Mouse (Mus musculus) c-Kit-positive CD71-positive TER-119-negative erythroid progenitor cells, embryonic 14.5 days (primary cell): ENCODE measurements around the gene Smtnl2.

ENCODE experiments used
- DNase-seq: peaks from one replicate; pipeline ENCODE4 v3.0.0-alpha.2; 2013; ENCODE audit warnings: low read depth

The Smtnl2 gene

DNA sequence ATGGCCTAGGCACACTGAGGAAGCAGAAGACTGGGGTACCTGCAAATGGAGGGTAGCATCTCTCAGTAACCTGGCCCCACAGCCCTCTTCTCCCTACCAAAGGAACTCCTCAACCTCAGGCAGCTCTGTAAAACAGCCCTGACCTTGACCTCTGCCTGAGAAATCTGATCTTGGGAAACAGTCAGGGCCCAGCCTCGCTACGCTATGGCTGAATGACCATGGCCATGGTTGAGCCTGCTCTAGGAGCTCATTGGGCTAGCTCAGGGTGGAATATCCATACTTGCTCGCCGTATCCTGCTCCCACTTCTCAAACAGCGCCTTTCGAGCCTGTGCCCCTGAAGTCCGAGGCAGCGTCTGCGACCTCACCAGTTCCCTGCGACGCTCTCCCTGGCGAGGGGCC lies 10.4 kb downstream of the Smtnl2 start:
- DNase-seq: no peak

DNA sequence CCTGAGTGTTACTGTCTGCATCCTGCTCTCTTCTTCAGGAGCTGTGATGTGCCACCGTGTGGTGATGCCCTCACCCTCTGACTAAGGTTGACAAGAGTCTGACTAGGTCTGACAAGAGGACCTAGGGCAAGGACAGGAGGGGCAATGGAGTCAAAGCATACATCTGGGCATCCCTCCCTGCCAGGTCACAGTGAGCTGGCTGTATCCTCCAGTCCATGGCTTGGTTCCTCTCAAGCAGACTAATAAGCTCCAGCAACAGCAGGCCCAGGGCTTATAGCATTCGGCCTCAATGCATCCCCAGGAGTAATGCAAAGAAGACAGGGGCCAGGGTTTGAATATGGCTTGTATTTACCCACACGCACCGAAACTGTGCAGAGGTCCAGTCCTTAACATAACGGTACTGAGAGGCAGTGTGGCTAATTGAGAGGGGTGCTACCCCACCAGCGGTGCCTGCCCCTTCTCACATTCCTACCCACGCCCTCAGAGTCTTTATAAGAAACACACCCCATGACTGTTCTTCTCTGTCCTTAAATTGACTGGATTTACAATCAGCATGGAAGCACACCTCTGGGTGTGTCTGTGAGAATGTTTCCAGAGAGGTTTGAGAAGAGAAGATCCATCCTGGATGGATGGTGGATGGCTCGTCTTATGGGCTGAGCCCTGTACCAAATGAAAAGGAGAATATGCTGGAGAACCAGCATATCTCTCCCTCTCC lies 13.5 kb downstream of the Smtnl2 start:
- no peak for DNase-seq

DNA sequence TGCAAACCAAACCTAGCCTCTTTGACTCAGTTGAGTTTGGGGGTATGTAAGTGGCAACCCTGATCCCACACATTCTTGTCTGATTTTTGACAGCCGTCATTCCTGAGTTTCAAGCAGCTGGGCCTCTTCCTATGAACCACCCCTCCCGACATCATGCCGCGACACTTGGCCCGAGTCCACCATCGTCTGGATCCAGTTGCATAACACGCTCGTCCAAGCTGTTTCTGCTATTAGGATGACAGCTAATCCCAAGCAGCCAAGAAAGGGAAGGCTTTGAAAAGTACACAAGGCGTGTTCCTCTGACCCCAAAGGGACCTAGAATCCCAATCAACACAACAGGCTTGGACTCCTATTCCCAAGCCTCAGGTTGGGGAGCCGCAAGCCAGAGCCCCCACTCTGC lies 14.4 kb downstream of the Smtnl2 start:
- no peak for DNase-seq

DNA sequence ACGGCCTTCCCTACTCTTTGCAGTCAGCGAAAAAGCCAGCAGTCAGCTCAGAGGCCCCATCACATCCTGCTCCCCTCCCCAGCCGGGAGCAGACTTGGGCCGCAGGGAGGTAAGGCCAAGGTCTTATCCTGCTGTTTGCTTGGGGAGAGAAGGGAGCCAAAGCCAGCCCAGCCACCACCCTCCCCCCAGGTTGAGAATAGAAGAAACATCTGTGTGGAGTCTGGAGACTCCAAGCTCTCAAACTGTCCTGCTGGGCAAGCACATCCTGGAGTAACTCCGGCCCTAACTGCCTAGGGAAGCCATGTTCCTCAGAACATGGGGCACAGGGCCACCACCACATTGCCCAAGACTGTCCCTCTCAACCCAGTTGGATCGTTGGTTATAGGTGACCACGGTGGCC lies 14.9 kb downstream of the Smtnl2 start:
- DNase-seq: no peak

DNA sequence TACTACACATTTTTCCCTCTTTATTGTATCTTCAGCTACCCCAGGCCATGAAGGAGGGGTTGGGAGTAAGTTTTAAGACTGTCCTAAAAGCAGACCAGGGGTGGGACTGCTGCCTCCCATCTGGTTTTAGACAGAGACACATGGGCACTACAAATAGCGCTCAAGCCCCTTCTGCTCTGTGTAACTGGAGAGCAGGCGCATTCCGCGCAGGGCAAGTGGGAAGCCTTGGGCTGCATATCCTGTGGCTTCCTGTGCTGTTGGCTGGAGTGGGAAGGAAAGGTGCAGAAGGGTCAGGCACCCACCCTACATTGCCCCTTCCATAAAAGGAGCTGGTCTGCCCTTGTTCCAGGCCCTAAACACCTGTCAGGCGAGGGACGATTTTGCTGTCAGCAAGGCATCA lies 15.9 kb downstream of the Smtnl2 start:
- DNase-seq: no peak

DNA sequence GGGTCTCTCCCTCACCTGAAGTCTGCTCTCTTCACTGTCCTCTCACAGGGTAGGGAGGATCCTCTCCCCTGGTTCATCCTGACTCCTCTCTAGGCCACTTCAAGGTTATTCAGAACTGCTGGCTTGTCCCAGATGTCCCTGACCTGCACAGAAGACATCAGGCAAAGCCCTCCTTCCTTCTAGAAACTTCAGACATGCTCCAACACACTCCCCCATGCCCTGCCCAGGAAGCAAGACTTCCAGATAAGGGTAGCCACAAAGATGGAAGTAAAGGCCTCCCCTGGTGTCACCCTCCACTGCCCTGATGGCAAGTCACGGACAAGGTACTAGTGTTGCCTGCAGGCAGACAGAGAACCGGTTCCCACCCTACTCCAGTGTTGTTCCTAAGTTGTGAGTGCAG lies 16.8 kb downstream of the Smtnl2 start:
- no peak for DNase-seq

DNA sequence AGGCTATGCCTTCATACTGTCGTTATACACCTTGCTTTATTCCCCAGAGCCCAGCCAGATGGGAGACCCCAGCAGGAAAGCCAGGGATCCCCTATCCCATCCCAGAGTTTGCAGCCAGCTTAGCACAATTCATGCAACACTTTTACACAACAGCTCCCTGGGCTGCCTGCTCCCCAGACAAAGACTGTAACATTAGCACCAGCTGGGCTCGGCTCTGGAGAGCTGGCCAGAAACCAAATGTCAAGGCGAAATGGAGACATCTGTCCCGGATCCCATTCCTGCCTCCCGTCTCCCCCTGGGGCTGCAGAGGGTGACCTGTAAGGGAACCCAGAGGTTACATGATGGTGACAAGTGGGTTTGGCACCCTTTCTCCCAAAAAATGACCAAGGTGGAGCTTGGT lies 17.8 kb downstream of the Smtnl2 start:
- no peak for DNase-seq

DNA sequence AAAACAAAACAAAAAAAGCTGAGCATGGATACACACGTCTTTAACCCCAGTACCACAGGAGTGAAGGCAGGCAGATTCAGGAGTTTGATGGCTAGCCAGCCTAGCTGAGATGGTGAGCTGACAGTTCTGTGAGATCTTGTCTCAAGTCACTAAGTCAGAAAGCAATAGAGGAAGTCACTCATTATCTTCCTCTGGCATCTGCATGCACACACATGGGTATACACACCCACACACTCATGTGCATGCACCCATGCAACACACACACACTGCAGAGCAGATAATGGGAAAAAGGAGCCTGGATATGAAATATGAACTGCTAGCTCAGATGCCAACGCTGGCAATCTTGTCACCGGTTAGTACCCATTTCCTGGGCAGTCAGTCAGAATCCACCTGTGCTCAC lies 18.3 kb downstream of the Smtnl2 start:
- no peak for DNase-seq

DNA sequence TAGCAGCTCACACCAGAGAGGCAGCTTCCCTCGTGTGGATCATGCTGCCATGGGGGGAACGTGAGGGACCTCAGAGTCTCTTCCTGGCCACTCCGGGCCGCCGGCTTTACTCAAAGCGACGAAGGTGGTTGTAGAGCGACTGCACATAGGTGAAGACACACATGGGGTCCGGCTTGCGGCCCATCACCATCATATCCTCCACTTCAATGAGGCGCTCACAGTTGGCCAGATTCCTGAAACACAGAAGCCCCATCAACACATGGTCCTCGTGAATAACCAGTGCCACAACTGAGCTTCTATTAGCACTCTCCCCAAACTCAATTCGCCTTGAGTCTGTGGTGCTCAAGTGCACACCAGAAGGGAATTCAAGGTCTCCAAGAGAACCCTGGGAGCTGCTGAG lies 20.3 kb downstream of the Smtnl2 start:
- DNase-seq: no peak

DNA sequence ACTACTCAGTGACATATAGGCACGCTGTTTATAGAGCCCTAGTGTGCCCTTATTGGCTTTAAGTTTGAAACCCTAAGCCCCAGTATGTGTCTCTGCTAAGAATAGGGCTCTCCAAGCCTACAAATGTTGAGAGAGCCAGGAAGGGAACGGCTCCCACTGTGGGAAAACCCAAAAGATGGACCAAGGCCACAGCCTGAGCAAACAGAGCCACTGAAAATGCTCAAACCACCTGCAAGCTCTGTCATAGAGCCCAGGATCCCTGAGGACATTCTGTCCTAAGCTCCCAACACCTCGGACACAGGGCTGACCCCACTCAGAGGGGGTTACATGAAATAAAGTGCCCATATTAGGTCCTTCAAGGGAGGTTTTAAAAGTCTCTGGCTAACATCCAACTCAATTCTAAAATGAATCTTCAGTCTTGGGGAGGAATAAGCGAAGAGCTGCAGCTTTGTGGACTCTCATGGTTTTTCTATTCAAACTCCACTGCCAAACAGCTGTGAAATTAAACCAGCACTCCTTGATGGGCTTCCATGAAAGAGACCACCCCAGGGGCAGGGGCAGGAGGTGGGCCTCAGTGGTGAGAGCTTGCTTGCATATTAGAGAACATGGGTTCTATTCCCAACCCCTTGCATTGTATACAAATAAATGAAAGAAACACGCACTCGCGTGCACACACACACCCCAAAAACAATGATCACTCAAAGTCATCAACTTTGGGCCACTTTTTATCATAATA lies 21.9 kb downstream of the Smtnl2 start:
- no peak for DNase-seq

DNA sequence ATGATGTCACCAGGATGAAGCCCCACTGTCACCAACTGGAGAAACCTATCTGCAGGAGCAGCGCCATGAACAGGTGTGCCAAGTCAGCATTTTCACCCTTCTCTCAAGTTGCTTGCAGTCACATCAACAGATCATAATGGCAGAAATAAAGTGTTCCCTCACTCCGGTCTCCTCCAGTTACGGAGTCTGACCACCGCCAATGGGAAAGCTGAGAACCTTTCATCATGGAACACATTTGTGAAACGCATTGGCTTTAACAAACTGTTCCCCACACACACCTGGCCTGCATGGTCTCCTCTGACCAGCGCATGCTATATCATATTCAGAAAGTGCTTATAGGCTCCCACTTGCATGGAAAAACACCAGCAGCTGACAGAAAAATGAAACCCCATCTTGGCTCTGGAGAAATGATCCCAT lies 23.4 kb downstream of the Smtnl2 start:
- DNase-seq: no peak

DNA sequence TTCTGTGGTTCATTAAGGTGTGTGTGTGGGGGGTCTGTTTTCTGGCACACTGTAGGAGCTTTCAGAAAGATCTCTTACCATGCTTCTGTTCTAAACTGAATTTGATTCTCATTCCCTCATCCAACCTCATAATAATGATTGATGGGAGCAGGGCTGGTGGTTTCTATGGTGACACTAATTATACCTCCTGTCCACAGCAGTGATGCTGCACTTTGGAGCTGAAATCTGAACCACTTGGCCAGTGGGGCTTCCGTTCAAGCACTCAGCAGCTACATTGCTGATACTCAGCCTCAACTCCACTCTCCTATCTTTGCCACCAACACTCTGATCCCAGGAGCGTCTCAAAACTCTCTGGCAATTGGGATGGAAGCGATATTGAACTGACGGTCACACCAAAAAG lies 32.2 kb downstream of the Smtnl2 start:
- no peak for DNase-seq

DNA sequence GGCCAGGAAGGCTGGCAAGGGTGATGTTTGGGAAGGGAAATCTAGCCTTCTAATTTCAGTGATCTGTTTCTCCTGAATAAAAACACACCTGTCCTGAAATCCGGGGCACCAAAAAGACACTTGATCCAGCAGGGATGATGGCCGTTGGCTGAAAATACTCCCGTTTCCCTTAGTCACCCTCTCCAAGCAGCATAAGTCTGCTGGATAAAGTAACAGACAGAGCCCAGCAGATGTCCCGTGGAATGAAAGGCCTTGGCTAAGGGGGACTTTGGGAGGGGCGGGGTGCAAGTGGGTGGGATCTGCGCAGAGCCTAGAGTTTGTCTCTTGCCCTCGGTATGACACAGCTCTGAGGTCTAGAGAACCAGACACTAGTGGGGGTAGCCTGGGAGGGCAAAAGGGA lies 33.3 kb downstream of the Smtnl2 start:
- no peak for DNase-seq

DNA sequence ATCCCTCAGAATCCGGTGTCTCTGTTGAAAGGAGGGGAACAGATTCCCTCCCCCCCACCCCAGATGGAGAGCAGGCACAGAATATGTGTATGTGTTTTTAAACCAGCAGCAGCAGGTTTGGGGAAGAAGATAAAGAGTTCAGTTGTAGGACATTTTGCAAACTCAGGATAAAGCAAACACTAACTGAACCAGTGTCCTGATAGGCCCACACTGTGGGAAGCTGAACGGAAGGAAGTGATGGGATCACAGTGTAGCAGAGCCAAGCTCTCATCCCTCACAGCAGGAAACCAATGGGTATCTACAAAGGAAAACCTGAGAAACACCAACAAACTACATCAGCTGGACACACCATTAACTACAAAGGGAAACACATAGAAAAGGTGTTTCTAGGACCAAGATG lies 35.0 kb downstream of the Smtnl2 start:
- no peak for DNase-seq

DNA sequence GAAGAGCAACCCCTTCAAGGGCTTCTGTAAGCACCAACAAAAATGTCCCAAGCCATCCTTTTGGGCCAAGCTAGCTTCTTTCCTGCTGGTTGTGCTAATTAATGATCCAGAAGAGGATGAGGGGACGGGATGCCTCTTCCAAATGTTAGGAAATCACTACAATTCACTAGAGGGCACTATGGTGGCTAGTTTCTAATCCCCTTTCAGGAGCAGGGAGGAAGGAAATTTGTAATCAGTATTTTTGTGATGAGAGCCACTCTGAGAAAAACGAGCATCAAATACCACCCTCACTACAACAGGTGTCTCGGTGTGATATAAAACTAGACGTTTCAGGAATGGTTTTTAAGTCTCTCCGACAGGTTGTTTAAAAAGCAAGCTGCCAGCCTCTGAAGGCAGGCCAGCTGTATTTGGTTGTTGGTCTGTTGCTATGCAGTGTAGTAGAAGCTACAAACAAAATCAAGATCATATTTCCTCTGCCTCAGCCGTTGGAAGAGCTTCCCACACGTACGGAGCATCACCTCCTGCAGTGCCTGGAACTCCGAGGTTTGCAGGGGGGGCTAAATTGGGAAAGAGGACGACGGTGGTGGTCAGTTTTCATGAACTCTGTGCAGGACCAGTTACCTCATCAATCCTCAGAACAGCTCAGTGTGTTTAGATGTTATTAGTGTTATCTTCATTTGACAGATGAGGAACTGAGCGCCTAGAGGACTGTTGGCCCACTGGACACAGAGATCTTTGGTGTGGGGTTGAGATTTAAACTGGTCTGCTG lies 41.4 kb downstream of the Smtnl2 start:
- DNase-seq: no peak

DNA sequence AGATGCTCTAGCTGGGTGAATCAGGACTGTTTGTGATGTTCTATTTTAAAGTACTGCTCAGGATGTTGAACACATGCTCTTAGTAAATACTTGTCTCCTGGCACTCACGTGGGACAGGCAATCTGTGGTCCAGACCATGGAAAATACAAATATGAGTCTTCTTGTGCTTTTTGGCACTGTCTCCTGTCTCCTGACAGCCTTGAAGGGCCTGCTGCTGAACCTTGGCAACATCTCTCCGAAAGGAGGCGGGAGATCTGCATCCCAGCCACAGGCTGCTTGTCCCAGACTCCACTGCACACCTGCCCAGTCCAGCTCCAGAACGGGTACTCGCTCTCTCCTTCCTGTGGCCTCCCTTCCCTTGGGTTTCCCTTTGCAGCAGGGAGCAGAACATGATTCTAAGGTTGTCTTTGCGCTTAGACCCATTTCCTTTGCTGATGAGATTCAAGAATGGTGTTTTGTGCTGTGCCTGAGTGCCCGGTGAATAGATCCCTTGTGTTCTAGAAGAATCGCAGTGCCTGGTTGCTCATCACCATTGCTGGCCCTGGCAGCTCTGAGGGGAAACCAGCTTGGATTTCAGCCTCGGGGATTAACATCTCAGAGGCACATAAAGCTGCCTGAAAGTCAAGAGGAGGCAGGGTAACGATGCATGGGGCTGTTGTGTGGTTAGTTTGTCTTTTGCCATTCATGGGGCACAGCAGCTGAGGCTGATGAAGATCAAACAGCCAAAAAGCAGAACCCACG lies 43.4 kb downstream of the Smtnl2 start:
- DNase-seq: no peak

DNA sequence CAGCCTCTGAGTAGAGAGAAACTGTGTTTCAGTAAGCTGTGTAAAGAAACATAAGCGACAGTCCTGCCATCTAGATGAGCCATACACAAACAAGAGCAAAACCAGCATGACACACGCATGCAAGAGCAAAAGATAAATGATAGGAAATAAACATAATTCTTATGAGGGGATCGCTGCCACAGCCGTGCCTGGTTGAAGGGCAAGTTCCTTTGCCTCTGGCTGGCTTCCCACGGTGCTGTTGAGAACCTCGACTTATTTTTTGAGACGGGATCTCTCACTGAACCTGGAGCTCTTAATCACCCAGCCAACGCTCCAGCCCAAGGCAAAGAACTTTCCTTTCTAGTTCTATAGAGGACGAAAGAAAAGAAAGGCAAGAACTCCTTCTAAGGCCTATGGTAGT lies 45.4 kb downstream of the Smtnl2 start:
- no peak for DNase-seq

DNA sequence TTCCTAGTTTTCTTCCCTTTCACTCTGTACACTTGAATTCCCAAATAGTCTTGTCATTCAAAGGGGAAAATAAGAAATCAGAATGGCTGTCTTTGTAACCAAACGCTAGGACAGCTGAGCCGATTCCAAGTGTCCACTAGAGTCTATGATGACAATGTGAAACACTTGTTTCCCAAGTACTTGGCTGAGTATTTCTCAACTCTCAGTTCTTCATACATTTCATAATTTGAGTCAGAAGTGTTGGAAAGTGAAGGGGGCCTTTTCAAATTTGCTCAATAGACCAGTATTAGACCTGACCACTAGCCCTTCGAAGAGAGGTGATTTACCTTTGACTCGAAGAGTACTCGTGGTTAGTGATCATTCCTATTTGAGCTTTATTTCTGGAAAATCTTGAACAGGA lies 47.0 kb downstream of the Smtnl2 start:
- DNase-seq: no peak

DNA sequence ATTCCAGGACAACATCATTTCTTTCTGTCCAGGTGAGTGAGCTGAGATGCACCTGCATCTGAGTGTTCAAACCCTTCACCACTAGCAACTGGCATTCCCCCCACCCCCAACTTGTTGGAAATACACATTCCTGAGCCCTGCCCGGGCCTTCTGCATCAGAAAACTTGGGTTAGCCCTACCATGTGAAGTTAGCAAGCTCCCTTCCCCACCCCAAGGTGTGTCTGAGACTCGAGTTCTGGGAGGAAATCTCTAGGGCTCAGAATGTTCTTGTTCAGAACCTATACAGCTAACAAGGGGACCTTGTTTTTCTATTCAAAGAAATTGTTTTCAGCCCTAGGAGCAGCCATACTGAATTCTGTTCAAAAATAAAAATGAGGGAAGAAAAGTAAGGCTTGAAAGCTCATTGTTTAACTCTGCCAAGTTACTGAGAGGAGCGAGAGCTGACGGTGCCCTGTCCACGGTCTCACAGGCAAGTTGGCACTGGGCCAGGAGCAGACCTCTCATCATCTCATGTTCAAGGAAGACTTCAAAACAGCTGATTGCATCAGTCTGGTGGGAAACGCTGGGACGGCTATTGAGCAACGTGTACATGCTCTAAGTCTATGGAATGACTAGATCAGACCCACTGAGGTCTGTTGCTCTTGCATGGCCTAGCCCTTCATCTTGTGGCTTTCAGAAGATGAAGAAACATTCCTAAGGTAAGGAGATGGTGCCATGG lies 47.8 kb downstream of the Smtnl2 start:
- no peak for DNase-seq

DNA sequence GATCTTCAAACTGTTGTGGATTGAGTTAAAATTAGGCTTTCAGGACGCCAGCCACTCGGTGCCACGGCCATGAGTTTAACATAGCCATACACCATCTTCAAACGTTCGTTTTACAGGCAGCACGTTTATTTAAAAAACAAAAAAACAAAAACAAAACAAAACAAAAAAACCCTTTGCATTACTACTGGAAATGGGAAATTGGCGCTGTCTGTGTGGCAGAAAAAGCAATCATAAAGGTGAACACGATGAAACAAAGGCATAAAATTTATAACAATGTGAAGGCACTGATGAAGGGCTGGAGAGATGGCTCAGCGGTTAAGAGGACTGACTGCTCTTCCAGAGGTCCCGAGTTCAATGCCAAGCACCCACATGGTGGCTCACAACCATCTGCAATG lies 49.2 kb downstream of the Smtnl2 start, which contains the start of gene Tekt1:
Tekt1 (minus strand) TSS at position 96 of the 395 bp plus-strand sequence.
- DNase-seq: no peak
